Mouse (Mus musculus): ENCODE data around the gene Smyd1. TPM values are rescaled to one million over a fixed set of nuclear protein-coding genes. Genes with fewer than 3 reads are reported as not detected.

Gene Smyd1
- polyA plus RNA-seq, 1 experiment from 2014 or later, result 0.15 TPM

DNA sequence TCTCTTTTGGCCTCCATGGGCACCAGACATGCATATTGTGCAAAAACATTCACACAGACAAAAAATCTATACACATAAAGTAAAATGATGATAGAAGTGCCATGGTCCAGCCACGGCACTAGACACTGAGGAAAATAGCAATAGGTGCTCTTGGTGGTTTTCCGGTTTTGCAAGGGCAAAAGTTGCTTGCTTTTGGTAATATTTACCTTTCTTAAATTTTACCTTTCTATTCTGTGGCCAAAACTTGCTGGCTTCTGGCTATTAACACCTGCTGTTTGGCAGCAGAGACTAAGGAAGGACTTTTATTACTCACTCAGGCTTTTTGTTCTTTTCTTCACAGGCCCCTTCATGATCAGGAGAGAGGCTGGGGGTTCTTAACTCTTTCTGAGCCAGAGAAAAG is 131.5 kb downstream of the Smyd1 start:
- 91% methylated on average over 2 of the region's 2 CpGs for WGBS
- Histone ChIP-seq H3K9me3 (no peaks in the 10 kb centered on the region), H3K4me3 (no peak overlapping the region), H3K4me1 (no peaks in the 10 kb centered on the region), H3K27ac (replicated peaks) (no peak overlapping the region), H3K9ac (replicated peaks) (no peak overlapping the region), H3K27me3 (no peaks in the 10 kb centered on the region), H3K36me3 (no peaks in the 10 kb centered on the region), H3K4me2 (replicated peaks) (no peak overlapping the region)
- ATAC-seq (replicated peaks), result no peak

DNA sequence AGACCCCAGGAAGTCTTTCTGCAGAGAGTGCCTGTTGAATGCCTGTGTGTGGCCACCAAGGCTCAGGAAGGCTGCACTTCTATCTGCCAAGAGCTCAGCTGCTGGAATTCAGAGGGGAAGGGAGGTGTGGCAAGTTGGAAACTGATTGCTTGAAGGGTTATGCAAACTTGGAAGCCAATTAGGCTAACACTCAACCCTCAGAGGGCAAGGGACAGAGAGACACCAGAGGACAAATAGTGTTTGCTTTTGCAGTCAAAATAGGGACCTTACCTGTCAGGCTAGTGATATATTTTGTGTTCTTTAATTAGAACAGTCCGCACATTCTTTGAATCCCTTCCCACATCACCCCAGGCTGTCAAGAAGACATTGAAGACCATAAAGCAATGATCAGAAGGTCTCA is 132.5 kb downstream of the Smyd1 start:
- Histone ChIP-seq H3K9me3 (no peaks in the 10 kb centered on the region), H3K4me1 (no peaks in the 10 kb centered on the region), H3K36me3 (no peaks in the 10 kb centered on the region), H3K27me3 (no peaks in the 10 kb centered on the region), H3K27ac (replicated peaks) (no peak overlapping the region), H3K4me3 (no peak overlapping the region), H3K9ac (replicated peaks) (no peak overlapping the region), H3K4me2 (replicated peaks) (no peak overlapping the region)
- ATAC-seq (replicated peaks), result no peak
- WGBS, result 61% methylated on average over 1 of the region's 1 CpGs

DNA sequence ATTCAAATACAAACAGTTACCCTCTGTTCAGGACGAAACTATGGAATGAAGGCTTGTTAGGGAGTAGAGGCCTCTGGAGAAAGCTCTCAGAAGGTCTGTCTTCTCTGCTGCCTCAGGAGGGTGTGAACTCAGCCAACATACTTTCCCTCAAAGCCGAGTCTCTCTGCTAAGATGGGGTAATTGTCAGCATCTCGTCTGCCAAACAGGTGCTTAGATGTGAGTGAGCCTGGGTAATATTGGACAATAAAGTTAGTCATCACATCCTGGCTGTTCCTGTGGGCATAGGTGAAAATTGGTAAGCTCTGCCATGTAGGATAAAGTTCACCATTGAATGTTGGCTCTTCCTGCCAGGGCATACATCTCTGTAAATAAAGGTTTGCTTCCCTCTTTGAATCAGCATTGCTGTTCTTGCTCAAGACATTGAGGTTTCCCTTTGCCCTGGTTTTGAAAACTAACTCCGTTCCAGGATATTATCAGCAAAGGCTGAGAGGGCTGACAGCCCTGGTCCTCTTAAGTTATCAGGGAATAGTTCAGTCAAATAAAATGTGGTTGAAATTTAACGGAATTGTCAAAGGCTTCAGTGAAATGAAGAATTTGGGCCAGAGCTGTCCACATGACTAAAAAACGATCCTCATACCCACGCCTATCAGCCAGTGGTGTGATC is 137.0 kb downstream of the Smyd1 start:
- H3K9ac ChIP-seq (replicated peaks), result no peak overlapping the region
- H3K4me1 ChIP-seq, result no peaks in the 10 kb centered on the region
- H3K4me2 ChIP-seq (replicated peaks), result no peak overlapping the region
- no peaks in the 10 kb centered on the region for H3K9me3 ChIP-seq
- H3K27ac ChIP-seq (replicated peaks), result no peak overlapping the region
- H3K4me3 ChIP-seq, result no peak overlapping the region
- 87% methylated on average over 7 of the region's 7 CpGs for WGBS
- ATAC-seq (replicated peaks), result no peak
- no peaks in the 10 kb centered on the region for H3K36me3 ChIP-seq
- H3K27me3 ChIP-seq, result no peaks in the 10 kb centered on the region

DNA sequence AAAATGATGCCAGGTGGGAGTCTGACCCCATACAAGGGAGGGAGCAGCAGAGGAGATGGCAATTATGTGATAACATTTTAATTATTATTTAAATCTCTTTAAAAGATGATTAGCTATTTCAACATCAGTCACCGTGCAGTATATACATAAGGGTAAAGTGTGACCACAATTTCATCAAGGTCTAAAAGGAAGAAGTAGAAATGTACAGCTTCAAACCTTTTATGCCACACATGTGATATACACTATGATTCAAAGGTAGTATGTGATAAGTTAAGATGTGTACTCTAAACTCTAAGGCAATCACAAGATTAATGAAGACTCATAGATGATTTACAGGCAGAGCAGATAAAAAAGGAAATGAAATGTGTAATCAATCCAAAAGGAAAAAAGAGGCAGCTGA is 141.4 kb downstream of the Smyd1 start:
- H3K36me3 ChIP-seq, result no peaks in the 10 kb centered on the region
- no peak overlapping the region for H3K27ac ChIP-seq (replicated peaks)
- ATAC-seq (replicated peaks), result no peak
- H3K9ac ChIP-seq (replicated peaks), result no peak overlapping the region
- H3K9me3 ChIP-seq, result no peaks in the 10 kb centered on the region
- 96% methylated on average over 1 of the region's 1 CpGs for WGBS
- H3K4me1 ChIP-seq, result no peaks in the 10 kb centered on the region
- no peak overlapping the region for H3K4me3 ChIP-seq
- no peak overlapping the region for H3K4me2 ChIP-seq (replicated peaks)
- no peaks in the 10 kb centered on the region for H3K27me3 ChIP-seq

DNA sequence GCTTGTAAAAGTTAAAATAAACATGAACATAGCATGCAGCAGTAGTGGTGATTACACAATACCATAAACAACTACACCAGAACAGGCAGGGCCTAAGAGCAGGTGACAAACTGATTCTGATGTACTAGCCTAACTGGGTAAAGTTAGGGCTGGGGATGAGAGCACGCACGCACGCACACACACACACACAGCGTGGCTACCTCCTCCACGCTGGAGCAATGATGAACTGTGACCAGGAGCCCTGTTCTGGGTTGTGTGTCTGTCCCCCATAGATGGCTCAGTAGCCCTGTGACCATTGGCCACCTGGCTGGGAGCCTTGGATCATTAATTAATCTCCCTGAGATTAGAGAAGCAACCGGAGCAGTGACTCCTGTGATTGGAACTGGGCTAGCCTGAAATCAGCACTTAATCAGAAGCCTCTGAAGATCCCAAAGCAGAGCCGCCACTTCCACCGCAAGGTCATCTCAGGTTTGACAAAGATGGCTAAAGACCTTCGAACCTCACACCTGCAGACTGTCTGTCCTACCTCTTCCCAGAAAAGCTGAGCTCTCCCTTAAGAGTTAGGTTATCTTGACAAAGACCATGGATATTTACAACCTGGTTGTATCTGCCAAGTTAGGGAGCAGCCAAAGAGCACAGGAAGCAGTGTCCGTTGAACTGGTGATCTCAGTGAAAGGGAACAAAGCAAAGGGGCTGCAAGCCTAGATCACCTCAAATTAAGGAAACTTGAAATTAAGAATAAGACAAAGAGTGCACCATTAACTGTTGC is 149.0 kb downstream of the Smyd1 start:
- H3K9ac ChIP-seq (replicated peaks), result no peak overlapping the region
- H3K4me2 ChIP-seq (replicated peaks), result no peak overlapping the region
- H3K4me3 ChIP-seq, result no peak overlapping the region
- ATAC-seq (replicated peaks), result no peak
- H3K4me1 ChIP-seq, result no peaks in the 10 kb centered on the region
- no peaks in the 10 kb centered on the region for H3K9me3 ChIP-seq
- 95% methylated on average over 10 of the region's 10 CpGs for WGBS
- no peaks in the 10 kb centered on the region for H3K36me3 ChIP-seq
- H3K27ac ChIP-seq (replicated peaks), result no peak overlapping the region
- H3K27me3 ChIP-seq, result no peaks in the 10 kb centered on the region

DNA sequence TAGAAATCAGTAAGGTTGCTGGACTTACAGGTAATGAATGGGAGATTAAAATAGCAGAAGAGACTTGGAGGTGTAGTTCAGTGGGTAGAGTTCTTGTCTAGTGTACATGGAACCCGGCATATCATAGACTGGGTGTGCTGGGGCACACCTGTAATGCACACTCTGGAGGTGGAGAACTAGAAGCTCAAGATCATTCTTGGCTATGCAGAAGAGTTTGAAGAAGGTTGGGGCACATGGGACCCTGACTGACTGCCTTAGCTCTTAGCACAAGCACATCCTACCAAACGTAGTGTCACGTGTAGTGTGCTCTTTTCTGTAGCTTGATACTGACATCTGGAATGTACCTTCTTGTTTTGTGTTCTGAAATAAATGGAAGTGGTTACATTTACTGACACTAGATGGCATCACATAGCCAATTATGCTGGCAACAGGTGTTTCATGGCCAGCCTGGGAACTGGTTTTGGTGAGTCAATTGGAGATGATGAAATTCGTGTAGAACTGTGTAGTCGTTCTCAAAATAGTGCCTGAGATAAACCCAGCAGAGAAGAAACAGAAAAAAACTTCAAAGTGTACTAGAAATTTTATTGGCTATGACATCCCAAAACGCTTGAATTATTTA is 155.4 kb downstream of the Smyd1 start:
- 0 out of 2 replicates have a peak, but pooled peaks have one; percentile 11 for ATAC-seq (replicated peaks)
- no peaks in the 10 kb centered on the region for H3K9me3 ChIP-seq
- no peaks in the 10 kb centered on the region for H3K4me1 ChIP-seq
- H3K4me2 ChIP-seq (replicated peaks), result no peak overlapping the region
- 51% methylated on average over 6 of the region's 6 CpGs for WGBS
- H3K9ac ChIP-seq (replicated peaks), result no peak overlapping the region
- no peak overlapping the region for H3K4me3 ChIP-seq
- no peaks in the 10 kb centered on the region for H3K36me3 ChIP-seq
- no peak overlapping the region for H3K27ac ChIP-seq (replicated peaks)
- H3K27me3 ChIP-seq, result no peaks in the 10 kb centered on the region

DNA sequence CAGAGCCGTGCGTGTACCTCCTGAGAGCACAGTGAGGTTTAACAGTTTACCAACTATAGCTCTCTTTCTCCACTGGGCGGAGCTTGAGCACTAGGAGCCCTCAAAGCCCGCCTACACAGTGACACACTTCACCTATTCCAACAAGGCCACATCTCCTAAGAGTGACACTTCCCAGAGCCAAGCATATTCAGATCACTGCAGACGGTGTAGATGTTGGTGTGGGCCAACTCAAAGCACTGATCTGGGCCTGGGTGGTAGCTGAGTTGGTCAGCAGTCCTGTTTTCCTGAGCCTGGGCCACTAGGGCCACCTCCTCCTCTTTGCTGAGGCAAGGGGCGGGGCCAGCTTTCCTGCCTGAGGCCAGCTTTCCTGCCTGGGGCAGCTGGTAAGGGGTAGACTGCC is 157.6 kb downstream of the Smyd1 start:
- 37% methylated on average over 6 of the region's 6 CpGs for WGBS
- Histone ChIP-seq H3K4me3 (no peak overlapping the region), H3K36me3 (no peaks in the 10 kb centered on the region), H3K27me3 (no peaks in the 10 kb centered on the region), H3K4me1 (no peaks in the 10 kb centered on the region), H3K27ac (replicated peaks) (no peak overlapping the region), H3K9me3 (no peaks in the 10 kb centered on the region), H3K4me2 (replicated peaks) (no peak overlapping the region), H3K9ac (replicated peaks) (no peak overlapping the region)
- ATAC-seq (replicated peaks), result peak; percentile 23; the same call in 1 of the 2 replicates

Small RNA genes lying within 50 kb of the gene (microRNA-seq; reads per million reads assigned to microRNA genes)
- gene Mir8112, result 23.3 reads per million, percentile 34 among the genes with 10 or more reads in this experiment

Other genes starting within 250 kb of the Smyd1 start
- gene Thnsl2, start 177.8 kb downstream of the Smyd1 start, polyA plus RNA-seq (2015; fragmentation: Nextera tagmentation; extraction: Ambion mirVana), result 3.2 TPM in 2 replicates
- gene Fabp1, start 122.4 kb downstream of the Smyd1 start, polyA plus RNA-seq (2015; fragmentation: Nextera tagmentation; extraction: Ambion mirVana), result not detected in 2 replicates
- 20.5 and 21.3 TPM in 2 replicates for gene Krcc1, start 50.6 kb downstream of the Smyd1 start, polyA plus RNA-seq (2015; fragmentation: Nextera tagmentation; extraction: Ambion mirVana)
- not detected in 2 replicates for gene Cd8b1, start 555 bp upstream of the Smyd1 start, polyA plus RNA-seq (2015; fragmentation: Nextera tagmentation; extraction: Ambion mirVana)
- not detected in 2 replicates for gene Cd8a, start 51.2 kb upstream of the Smyd1 start, polyA plus RNA-seq (2015; fragmentation: Nextera tagmentation; extraction: Ambion mirVana)
- 9.4 and 9.9 TPM in 2 replicates for gene Rmnd5a, start 118.4 kb upstream of the Smyd1 start, polyA plus RNA-seq (2015; fragmentation: Nextera tagmentation; extraction: Ambion mirVana)
- 26.2 and 27.3 TPM in 2 replicates for gene Rnf103, start 171.7 kb upstream of the Smyd1 start, polyA plus RNA-seq (2015; fragmentation: Nextera tagmentation; extraction: Ambion mirVana)
- gene Chmp3, start 221.6 kb upstream of the Smyd1 start, polyA plus RNA-seq (2015; fragmentation: Nextera tagmentation; extraction: Ambion mirVana), result 61.6 and 65.9 TPM in 2 replicates